Mouse (Mus musculus) forebrain, postnatal 0 days (tissue): Measurements from ENCODE around the gene Sun1. TPM values are rescaled to one million over a fixed set of nuclear protein-coding genes. Genes with fewer than 3 reads are reported as not detected.

ENCODE experiments used
- ATAC-seq: fragments of 200-750 bp; cut with Nextera tagmentation; 2 replicates; pipeline ENCODE4 v1.8.0; 2017; ENCODE audit warnings: mild to moderate bottlenecking, moderate library complexity
- DNase-seq: peaks from one replicate; pipeline ENCODE4 v3.0.0-alpha.2; 2015
- H3K27ac ChIP-seq: fragments of 300-500 bp; sonication (generic); 2 replicates; pipeline ENCODE4 v1.5.1; 2014; ENCODE audit warnings: low read depth, mild to moderate bottlenecking, antibody characterized with exemption, low read length, moderate library complexity, mixed read lengths
- H3K27me3 ChIP-seq: fragments of 300-500 bp; sonication (generic); 2 replicates; pipeline ENCODE4 v1.6.1; 2014; ENCODE audit warnings: mild to moderate bottlenecking, low read length, mixed read lengths; ENCODE audit not compliant: insufficient read depth
- H3K36me3 ChIP-seq: fragments of 300-500 bp; sonication (generic); 2 replicates; pipeline ENCODE4 v1.6.1; 2014; ENCODE audit warnings: mild to moderate bottlenecking, moderate library complexity; ENCODE audit not compliant: insufficient read depth
- H3K4me1 ChIP-seq: fragments of 300-500 bp; sonication (generic); 2 replicates; pipeline ENCODE4 v1.6.1; 2014; ENCODE audit warnings: antibody characterized with exemption; ENCODE audit not compliant: insufficient read depth
- H3K4me2 ChIP-seq: fragments of 300-500 bp; sonication (generic); 2 replicates; pipeline ENCODE4 v1.6.1; 2014; ENCODE audit warnings: low read depth, mild to moderate bottlenecking, moderate library complexity
- H3K4me3 ChIP-seq: fragments of 300-500 bp; sonication (generic); 2 replicates; pipeline ENCODE4 v1.5.1; 2014; ENCODE audit warnings: low read depth, low read length, mixed read lengths
- H3K9ac ChIP-seq: fragments of 300-500 bp; sonication (generic); 2 replicates; pipeline ENCODE4 v1.6.1; 2014; ENCODE audit warnings: mild to moderate bottlenecking
- H3K9me3 ChIP-seq: fragments of 300-500 bp; sonication (generic); 2 replicates; pipeline ENCODE4 v1.6.1; 2016; ENCODE audit warnings: low read length
- CTCF ChIP-seq: sonication (generic); IDR thresholded peaks from 2 replicates; pipeline ENCODE4 v1.5.1; 2016; ENCODE audit warnings: antibody characterized with exemption, control low read depth, low read depth
- WGBS: fragments of 180-500 bp; shearing (Covaris S2); extraction: QIAGEN DNeasy Blood & Tissue Kit; methylation state at CpG from one replicate; pipeline ENCODE4 v1.1.7; 2014; 5-methylcytosine and 5-hydroxymethylcytosine counted together
- polyA plus RNA-seq: library from polyadenylated mRNA; unstranded; fragments of >200 nt; fragmentation: Nextera tagmentation; extraction: Ambion mirVana; gene quantifications from 2 replicates; pipeline ENCODE4 v1.2.1, GENCODE M21; 2015
- total RNA-seq: library from RNA; depleted of rRNA; stranded (reverse); fragments of >200 nt; gene quantifications from 2 replicates; pipeline ENCODE4 v1.2.3, GENCODE M21; 2014

Sun1 gene
- total and polyA plus RNA-seq, 2 experiments from 2014 or later: 34.5 to 84.8 TPM

- no peak for ATAC-seq
- no peak for TF ChIP-seq CTCF
- H3K27ac ChIP-seq: no peak overlapping the region
- H3K36me3 ChIP-seq: peaks cover 9% of the 10 kb centered on the region; the same call in 1 of the 2 replicates
- DNase-seq: no peak
- no peaks in the 10 kb centered on the region for H3K27me3 ChIP-seq
- H3K4me1 ChIP-seq: peaks cover 8% of the 10 kb centered on the region
- no peak overlapping the region for H3K4me2 ChIP-seq
- no peaks in the 10 kb centered on the region for H3K9me3 ChIP-seq
- no peak overlapping the region for H3K9ac ChIP-seq
- WGBS: 91% methylated on average over 6 of the region's 6 CpGs
- no peak overlapping the region for H3K4me3 ChIP-seq
Measured at GRCm38 (mm10) chr5:139255777-139256176, 55.3 kb downstream of the Sun1 start.

- WGBS: 87% methylated on average over 3 of the region's 3 CpGs
- no peaks in the 10 kb centered on the region for H3K9me3 ChIP-seq
- no peak for TF ChIP-seq CTCF
- H3K4me2 ChIP-seq: no peak overlapping the region
- H3K4me1 ChIP-seq: peaks cover 8% of the 10 kb centered on the region
- no peaks in the 10 kb centered on the region for H3K27me3 ChIP-seq
- H3K9ac ChIP-seq: no peak overlapping the region
- no peak overlapping the region for H3K4me3 ChIP-seq
- H3K27ac ChIP-seq: no peak overlapping the region
- peaks cover 11% of the 10 kb centered on the region; the same call in 1 of the 2 replicates for H3K36me3 ChIP-seq
- ATAC-seq (no peak), DNase-seq (no peak)
Measured at GRCm38 (mm10) chr5:139256211-139256765, 55.9 kb downstream of the Sun1 start.

- Histone ChIP-seq H3K36me3 (peaks cover 14% of the 10 kb centered on the region), H3K27ac (no peak overlapping the region), H3K9me3 (no peaks in the 10 kb centered on the region), H3K4me1 (peaks cover 8% of the 10 kb centered on the region), H3K4me2 (no peak overlapping the region), H3K9ac (no peak overlapping the region), H3K4me3 (no peak overlapping the region), H3K27me3 (no peaks in the 10 kb centered on the region)
- DNase-seq (no peak), ATAC-seq (no peak)
- WGBS: 95% methylated on average over 1 of the region's 1 CpGs
- no peak for TF ChIP-seq CTCF
Measured at GRCm38 (mm10) chr5:139257265-139257664, 56.8 kb downstream of the Sun1 start.

- Histone ChIP-seq H3K27ac (no peak overlapping the region), H3K27me3 (no peaks in the 10 kb centered on the region), H3K4me3 (no peak overlapping the region), H3K9me3 (no peaks in the 10 kb centered on the region), H3K9ac (no peak overlapping the region), H3K4me1 (peaks cover 8% of the 10 kb centered on the region), H3K36me3 (peaks cover 19% of the 10 kb centered on the region), H3K4me2 (no peak overlapping the region)
- DNase-seq (no peak), ATAC-seq (no peak)
- no peak for TF ChIP-seq CTCF
- 65% methylated on average over 4 of the region's 4 CpGs for WGBS
Measured at GRCm38 (mm10) chr5:139257818-139258217, 57.4 kb downstream of the Sun1 start.

- WGBS: 88% methylated on average over 8 of the region's 8 CpGs
- Histone ChIP-seq H3K4me1 (peaks cover 2% of the 10 kb centered on the region), H3K27ac (no peak overlapping the region), H3K4me2 (no peak overlapping the region), H3K27me3 (no peaks in the 10 kb centered on the region), H3K36me3 (peaks cover 26% of the 10 kb centered on the region), H3K4me3 (no peak overlapping the region), H3K9ac (no peak overlapping the region), H3K9me3 (no peaks in the 10 kb centered on the region)
- no peak for TF ChIP-seq CTCF
- DNase-seq (no peak), ATAC-seq (no peak)
Measured at GRCm38 (mm10) chr5:139258371-139259035, 58.1 kb downstream of the Sun1 start.

- Histone ChIP-seq H3K4me2 (no peak overlapping the region), H3K4me3 (no peak overlapping the region), H3K4me1 (no peaks in the 10 kb centered on the region), H3K9me3 (no peaks in the 10 kb centered on the region), H3K36me3 (peaks cover 40% of the 10 kb centered on the region), H3K27me3 (no peaks in the 10 kb centered on the region), H3K9ac (no peak overlapping the region), H3K27ac (no peak overlapping the region)
- ATAC-seq (no peak), DNase-seq (no peak)
- 86% methylated on average over 5 of the region's 5 CpGs for WGBS
- TF ChIP-seq CTCF: no peak
Measured at GRCm38 (mm10) chr5:139259853-139260252, 59.4 kb downstream of the Sun1 start.

GRCm38 (mm10) chr5:139261403-139261802 is 61.0 kb downstream of the Sun1 start:
- 93% methylated on average over 4 of the region's 4 CpGs for WGBS
- TF ChIP-seq CTCF: no peak
- Histone ChIP-seq H3K36me3 (peaks cover 55% of the 10 kb centered on the region), H3K9me3 (no peaks in the 10 kb centered on the region), H3K9ac (no peak overlapping the region), H3K4me2 (no peak overlapping the region), H3K27ac (no peak overlapping the region), H3K27me3 (no peaks in the 10 kb centered on the region), H3K4me3 (no peak overlapping the region), H3K4me1 (no peaks in the 10 kb centered on the region)
- DNase-seq (no peak), ATAC-seq (no peak)
